Mouse (Mus musculus) 3134 (cell line): ENCODE results near the gene Gbe1.

Experiments
- DNase-seq: peaks from one replicate; pipeline ENCODE4 v3.0.0-alpha.2; 2011; ENCODE audit warnings: low spot score; ENCODE audit not compliant: insufficient read length; ENCODE audit errors: extremely low read depth

Gene Gbe1

GRCm38 (mm10) chr16:70313886-70314577 is at the start of gene Gbe1:
Gene Gbe1, plus strand, starts transcription at chr16:70313949.
- DNase-seq = peak; percentile 94

DNA sequence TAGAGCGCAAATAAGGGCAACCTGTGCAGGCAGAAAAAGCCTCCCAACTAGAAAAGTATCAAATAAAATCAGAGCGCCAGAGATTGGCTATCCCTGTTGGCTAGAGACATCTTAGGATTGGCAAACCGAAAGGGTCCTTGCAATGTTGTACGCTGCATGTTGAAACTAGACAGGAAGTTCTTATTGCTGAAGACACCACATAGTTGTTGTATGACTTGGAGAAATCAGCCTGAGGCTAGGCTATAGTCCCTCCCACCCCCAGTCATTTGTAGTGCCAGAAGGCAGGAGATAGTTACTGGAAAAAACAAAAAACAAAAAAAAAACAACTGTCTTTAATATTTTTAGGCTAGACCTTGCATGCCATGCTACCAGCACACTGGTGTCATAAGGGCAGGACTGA is 3.1 kb upstream of the Gbe1 start:
- peak; percentile 27 for DNase-seq

DNA sequence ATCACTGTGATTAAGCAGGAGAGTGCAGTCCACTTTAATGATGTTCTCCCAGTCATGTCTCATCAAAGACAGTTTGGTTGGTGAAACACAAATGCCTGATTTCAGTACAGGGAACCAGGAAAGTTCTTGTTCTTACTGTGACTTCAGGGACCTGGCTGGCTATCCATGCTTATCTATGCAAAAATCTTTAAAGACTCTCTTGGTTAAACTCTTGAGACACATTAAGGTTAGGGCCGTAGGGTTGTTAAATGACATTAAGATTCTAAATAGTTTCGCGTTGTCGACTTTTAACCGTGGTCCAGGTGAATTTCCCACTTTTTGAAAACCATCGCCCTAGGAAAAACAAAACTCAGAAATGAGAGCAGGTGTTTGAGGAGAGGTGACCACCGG is 258 bp upstream of the Gbe1 start:
- no peak for DNase-seq

GRCm38 (mm10) chr16:70314578-70314930 is 805 bp downstream of the Gbe1 start:
- DNase-seq = no peak

GRCm38 (mm10) chr16:70315261-70315660 is 1.5 kb downstream of the Gbe1 start:
- DNase-seq = no peak

GRCm38 (mm10) chr16:70315862-70316390 is 2.2 kb downstream of the Gbe1 start:
- no peak for DNase-seq

DNA sequence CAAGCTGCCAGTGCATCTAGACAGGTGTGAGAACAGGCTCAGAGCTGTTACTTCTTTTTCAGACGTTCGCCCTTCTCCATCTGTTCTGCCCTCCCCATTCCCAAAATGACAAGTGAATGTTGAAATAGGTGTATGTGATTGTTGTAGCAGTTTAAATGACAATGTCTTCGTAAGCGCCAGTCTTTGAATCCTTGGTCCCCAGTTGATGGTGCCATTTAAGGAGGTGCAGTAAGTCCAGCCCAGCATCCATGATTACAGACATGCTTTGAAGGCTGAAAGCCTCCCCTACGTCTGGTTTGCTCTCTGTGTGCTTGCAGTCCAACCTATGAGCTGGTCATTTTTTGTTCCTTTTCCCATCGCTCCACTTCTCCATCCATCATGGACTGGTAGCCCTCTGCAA is 5.6 kb downstream of the Gbe1 start:
- no peak for DNase-seq

GRCm38 (mm10) chr16:70320612-70321280 is 7.0 kb downstream of the Gbe1 start:
- DNase-seq = no peak

GRCm38 (mm10) chr16:70326339-70326948 is 12.7 kb downstream of the Gbe1 start:
- no peak for DNase-seq

- DNase-seq = no peak
These were observed 14.8 kb downstream of the Gbe1 start for GRCm38 (mm10) chr16:70328566-70328965.

DNA sequence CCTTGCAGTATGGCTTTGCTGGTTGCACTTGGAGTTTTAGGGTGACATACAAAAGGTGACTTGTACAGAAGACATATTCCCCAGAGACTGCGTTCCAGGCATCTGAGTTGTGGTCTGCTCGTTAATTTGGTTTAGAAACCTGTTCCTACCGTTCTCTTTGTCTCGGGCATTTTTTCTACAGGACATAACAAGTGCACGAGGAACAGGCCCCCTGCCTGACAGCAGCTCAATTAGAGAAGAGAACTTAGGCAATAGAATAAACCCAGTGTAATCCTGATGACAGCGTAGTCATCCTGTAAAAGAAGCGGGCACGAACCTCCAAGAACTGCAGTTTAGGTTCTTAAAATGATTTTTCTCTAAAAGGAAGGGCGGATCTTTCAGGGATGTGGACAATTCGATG is 15.3 kb downstream of the Gbe1 start:
- peak; percentile 16 for DNase-seq

GRCm38 (mm10) chr16:70329471-70329870 is 15.7 kb downstream of the Gbe1 start:
- DNase-seq = peak; percentile 39

GRCm38 (mm10) chr16:70330007-70330406 is 16.3 kb downstream of the Gbe1 start:
- DNase-seq = no peak

DNA sequence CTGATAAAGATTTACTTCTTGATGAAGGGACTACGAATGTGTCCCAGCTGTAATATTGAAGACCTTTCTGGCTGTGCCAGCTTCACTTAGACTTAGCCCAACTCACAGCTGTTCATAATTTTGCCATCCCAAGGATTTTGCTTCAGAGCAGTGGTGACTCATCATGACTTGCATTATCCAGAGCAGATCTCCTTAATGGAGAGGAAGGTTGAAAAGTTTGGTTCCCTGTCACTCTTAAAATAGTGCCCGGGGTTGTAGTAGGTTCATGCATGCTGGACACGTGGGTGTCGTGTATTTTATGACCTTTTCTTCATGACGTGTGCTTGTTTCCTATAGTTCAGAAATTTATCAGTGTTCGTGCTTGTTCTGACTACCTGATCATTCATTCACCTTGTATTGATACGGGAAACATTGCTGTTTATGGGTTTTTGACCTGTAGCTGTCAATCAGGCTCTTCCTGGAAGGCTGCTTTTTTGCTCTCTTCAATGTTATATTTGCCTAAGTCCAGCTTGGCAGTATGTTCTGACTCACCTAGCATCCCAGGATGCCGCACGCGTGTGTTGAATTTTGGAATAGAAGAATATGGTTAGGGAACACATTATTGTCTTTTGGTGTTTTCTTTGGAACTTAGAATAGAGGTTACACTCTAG is 17.0 kb downstream of the Gbe1 start:
- DNase-seq = peak; percentile 32

GRCm38 (mm10) chr16:70334812-70335211 is 21.1 kb downstream of the Gbe1 start:
- DNase-seq = no peak

DNA sequence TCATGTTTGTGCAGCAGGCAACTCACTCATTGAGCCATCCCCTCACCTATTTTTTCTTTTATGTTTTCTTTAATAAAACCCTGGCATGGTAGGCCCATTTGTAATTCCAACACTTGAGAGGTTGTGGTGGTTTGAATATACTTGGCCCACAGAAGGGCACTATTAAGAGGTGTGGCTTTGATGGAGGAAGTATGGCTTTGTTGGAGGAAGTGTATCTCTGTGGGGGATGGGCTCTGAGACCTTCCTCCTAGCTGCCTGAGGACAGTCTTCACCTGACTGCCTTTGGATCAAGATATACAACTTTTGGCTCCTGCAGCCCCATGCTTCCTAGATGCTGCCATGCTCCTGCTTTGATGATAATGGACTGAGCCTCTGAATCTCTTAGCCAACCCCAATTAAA is 21.7 kb downstream of the Gbe1 start:
- no peak for DNase-seq

DNA sequence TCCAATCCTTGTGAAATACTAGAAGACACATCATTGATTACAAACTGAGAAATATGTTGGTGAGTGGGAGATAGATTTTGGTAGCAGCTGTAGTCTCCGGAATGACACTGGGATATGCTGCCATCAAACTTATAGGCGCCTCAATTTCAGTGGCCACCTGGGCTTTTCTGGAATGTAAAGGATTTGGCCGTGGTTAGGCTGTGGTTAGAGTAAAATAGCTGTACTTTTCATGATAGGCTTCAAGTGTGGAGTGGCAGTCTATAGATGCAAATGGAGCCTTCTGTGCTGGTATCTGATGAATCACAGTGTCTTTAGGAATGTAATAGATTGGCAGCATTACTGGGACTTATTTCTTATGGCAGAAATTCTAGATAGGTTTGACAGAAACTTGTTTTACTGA is 23.9 kb downstream of the Gbe1 start:
- no peak for DNase-seq

- no peak for DNase-seq
These were observed 30.7 kb downstream of the Gbe1 start for GRCm38 (mm10) chr16:70344496-70344895.

- no peak for DNase-seq
These were observed 31.9 kb downstream of the Gbe1 start for GRCm38 (mm10) chr16:70345607-70346006.

- DNase-seq = no peak
These were observed 36.3 kb downstream of the Gbe1 start for GRCm38 (mm10) chr16:70350011-70350410.

GRCm38 (mm10) chr16:70351641-70352280 is 38.0 kb downstream of the Gbe1 start:
- no peak for DNase-seq
